Mouse (Mus musculus) erythroblast, embryonic 14.5 days (primary cell): ENCODE measurements around the gene Sgcb. TPM values are rescaled to one million over a fixed set of nuclear protein-coding genes. Genes with fewer than 3 reads are reported as not detected.

ENCODE experiments used
- H3K27me3 ChIP-seq: 2 replicates; pipeline ENCODE4 v1.6.1; 2012; ENCODE audit warnings: inconsistent platforms; ENCODE audit not compliant: control insufficient read depth
- H3K36me3 ChIP-seq: 2 replicates; pipeline ENCODE4 v1.6.1; 2012; ENCODE audit warnings: mild to moderate bottlenecking, inconsistent platforms; ENCODE audit not compliant: control insufficient read depth
- H3K4me1 ChIP-seq: 2 replicates; pipeline ENCODE4 v1.6.1; 2012; ENCODE audit warnings: inconsistent platforms; ENCODE audit not compliant: control insufficient read depth
- H3K4me3 ChIP-seq: replicated peaks from 2 replicates; pipeline ENCODE3; 2012; ENCODE audit warnings: moderate library complexity, mild to moderate bottlenecking, inconsistent platforms
- H3K9me3 ChIP-seq: 2 replicates; pipeline ENCODE4 v1.6.1; 2012; ENCODE audit warnings: low read length, inconsistent platforms, mixed read lengths; ENCODE audit not compliant: control insufficient read depth
- GATA1 ChIP-seq: IDR thresholded peaks from 2 replicates; pipeline ENCODE4 v1.6.1; 2012; ENCODE audit warnings: low read length, inconsistent platforms, mixed read lengths
- TAL1 ChIP-seq: IDR thresholded peaks from 3 replicates; pipeline ENCODE4 v1.6.1; 2012; ENCODE audit warnings: low read length, inconsistent platforms, mixed read lengths
- polyA plus RNA-seq: library from polyadenylated mRNA; stranded (reverse); fragments of >175 nt; gene quantifications from 2 replicates; pipeline ENCODE4 v1.2.3, GENCODE M21; 2012

Sgcb gene
- polyA plus RNA-seq, 1 experiment, result not detected

DNA sequence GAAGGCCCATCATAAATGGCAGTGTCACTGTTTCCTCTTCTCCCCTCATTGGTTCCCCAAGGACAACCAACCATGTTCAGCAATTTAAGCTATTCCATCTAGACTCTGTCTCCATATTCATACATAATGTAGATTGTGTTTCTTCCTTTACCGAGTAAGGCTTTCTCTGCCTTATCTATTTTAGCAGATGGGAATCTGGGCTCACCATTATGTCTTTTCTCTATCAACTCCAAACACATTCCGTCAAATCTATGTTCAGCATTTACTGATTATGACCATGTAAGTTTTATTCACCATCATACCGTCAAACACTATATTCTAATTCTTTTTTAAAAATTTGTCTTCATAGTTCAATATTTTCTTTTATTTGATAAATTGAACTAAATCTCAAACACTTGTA lies 6.5 kb downstream of the Sgcb start:
- Histone ChIP-seq H3K9me3 (no peaks in the 10 kb centered on the region), H3K4me3 (no peak overlapping the region), H3K4me1 (no peaks in the 10 kb centered on the region), H3K36me3 (no peaks in the 10 kb centered on the region), H3K27me3 (peaks cover 9% of the 10 kb centered on the region)
- TF ChIP-seq GATA1 (no peak), TAL1 (no peak)

DNA sequence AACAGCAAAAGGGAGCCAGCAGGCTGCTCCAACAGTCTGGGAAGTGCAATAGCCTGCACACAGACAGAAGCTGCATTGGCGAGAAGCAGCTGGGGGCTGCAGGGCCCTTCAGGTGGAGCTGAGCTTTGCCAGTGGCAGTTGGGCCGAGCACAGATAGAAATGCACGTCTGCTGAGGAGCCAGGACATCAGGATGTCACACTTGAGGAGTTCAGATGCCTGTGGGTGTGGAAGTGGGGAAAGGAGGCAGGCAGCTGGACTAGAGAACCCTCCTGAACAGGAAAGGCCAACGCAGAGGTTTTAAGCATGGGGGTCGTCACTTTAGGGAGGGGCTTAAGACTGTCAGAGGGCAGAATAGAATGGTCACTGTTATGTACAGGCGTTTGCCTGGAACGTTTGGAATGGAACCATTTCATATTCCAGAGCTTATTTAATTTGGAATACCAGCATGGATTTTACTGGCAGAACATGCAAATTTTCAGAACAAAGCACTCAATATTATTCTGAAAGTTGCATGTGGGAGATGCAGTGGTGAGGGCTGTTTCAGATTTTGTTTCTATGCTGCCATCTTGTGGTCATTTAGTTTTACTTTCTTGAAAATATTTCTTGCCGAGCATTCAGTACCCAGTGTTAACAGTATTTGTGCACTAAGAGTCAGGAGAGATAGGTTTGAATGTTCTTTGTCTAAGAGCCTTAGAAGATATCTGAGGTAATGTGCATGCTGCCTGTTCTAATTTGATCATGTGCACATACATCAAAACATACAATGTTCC lies 10.1 kb downstream of the Sgcb start:
- Histone ChIP-seq H3K4me3 (no peak overlapping the region), H3K9me3 (no peaks in the 10 kb centered on the region), H3K36me3 (no peaks in the 10 kb centered on the region), H3K4me1 (no peaks in the 10 kb centered on the region), H3K27me3 (no peaks in the 10 kb centered on the region)
- TF ChIP-seq GATA1, result no peak
- TF ChIP-seq TAL1, result no peak

DNA sequence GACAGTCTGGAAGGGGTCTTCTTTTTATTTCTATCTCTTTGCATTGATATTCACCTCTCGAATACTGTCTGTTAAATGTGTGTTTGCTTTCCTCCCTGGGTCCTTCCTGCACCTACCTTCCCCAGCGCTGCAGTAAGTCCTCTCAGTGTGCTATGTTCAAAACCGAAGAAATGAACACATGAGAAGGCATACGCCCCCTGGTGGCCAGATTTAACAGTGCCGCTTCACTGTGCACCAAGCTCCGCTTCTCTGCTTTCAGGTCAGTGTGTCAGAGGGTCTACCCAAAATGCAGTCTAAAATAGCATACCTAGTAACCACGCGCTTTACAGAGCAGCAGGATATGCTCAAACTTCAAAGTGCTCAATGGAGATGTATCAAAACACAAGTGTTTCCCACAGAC lies 14.4 kb downstream of the Sgcb start:
- no peaks in the 10 kb centered on the region for H3K27me3 ChIP-seq
- no peaks in the 10 kb centered on the region for H3K36me3 ChIP-seq
- H3K9me3 ChIP-seq, result no peaks in the 10 kb centered on the region
- no peaks in the 10 kb centered on the region for H3K4me1 ChIP-seq
- TF ChIP-seq TAL1 (no peak), GATA1 (no peak)
- no peak overlapping the region for H3K4me3 ChIP-seq

DNA sequence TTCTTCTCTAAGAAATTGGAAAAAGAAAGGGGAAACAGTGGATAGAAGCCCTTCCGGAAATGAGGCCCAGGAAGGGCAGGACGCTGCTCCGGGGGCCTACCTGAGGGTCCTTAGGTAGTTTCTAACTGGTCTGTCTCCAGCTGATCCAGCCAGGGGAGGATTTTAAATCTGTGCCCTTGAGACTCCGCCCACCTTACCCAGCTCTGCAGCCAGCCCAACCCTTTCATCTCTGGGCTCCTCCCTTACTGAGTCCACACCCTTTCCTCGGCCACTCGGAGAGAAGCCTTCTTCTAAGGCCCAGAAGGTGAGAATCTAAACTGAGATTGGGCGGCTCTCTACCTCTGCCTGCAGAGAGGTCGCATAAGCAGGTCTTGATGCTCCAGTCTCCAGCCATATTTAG lies 15.3 kb downstream of the Sgcb start, which contains the start of gene Lrrc66:
Lrrc66 (minus strand) TSS at position 236 of the 400 bp plus-strand sequence.
- Histone ChIP-seq H3K36me3 (no peaks in the 10 kb centered on the region), H3K4me3 (no peak within 1 kb of the TSS), H3K4me1 (no peaks in the 10 kb centered on the region), H3K9me3 (no peaks in the 10 kb centered on the region), H3K27me3 (no peaks in the 10 kb centered on the region)
- TF ChIP-seq TAL1, result no peak
- no peak for TF ChIP-seq GATA1

DNA sequence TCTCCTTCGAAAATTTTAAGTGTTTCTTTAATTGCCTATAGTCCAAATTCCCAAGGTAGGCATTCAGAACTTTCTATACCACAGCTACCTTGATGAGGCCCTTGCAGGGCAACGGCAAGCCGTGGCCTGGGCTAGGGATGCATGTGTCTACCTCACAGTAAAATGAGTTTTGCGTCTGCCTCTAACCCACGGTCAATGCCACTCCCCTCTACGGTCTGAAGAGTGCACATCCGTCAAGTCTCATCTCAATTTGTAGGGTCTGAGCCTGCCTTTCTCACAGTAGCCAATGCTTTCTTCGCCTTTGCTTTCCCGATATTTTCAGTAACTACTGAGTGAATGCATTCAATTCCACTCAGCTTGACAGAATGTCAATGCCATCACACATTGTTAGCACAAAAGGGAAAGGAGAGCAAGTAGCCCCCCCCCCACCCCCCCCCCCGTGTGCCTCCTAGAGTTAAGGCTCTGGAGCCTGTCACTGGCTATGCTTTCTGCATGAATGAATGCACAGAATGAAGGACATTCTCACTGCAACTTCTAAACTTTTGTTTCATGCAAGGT lies 16.5 kb downstream of the Sgcb start:
- H3K27me3 ChIP-seq, result no peaks in the 10 kb centered on the region
- TF ChIP-seq TAL1 (no peak), GATA1 (no peak)
- no peaks in the 10 kb centered on the region for H3K9me3 ChIP-seq
- no peak overlapping the region for H3K4me3 ChIP-seq
- no peaks in the 10 kb centered on the region for H3K4me1 ChIP-seq
- no peaks in the 10 kb centered on the region for H3K36me3 ChIP-seq

DNA sequence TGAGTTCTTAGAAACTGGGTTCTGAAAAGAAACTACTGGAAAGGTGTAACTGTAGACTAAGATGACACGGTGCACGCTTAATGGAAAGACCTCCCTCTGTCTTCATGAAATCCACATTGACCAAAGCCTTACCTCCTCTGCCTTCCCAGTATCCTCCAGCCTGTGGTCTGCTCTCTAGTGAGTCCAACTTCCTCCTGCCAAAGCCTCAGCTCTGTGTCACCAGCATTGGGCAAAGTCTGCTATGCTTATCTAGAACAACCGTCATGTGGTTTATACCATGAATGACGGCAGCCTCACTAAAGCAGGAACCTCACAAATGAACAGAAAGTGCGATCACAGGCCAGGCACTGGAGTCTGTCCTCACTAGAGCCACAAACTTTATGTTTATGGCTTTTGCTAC lies 17.4 kb downstream of the Sgcb start:
- Histone ChIP-seq H3K9me3 (no peaks in the 10 kb centered on the region), H3K27me3 (no peaks in the 10 kb centered on the region), H3K4me1 (no peaks in the 10 kb centered on the region), H3K36me3 (no peaks in the 10 kb centered on the region), H3K4me3 (no peak overlapping the region)
- TF ChIP-seq TAL1 (no peak), GATA1 (no peak)

DNA sequence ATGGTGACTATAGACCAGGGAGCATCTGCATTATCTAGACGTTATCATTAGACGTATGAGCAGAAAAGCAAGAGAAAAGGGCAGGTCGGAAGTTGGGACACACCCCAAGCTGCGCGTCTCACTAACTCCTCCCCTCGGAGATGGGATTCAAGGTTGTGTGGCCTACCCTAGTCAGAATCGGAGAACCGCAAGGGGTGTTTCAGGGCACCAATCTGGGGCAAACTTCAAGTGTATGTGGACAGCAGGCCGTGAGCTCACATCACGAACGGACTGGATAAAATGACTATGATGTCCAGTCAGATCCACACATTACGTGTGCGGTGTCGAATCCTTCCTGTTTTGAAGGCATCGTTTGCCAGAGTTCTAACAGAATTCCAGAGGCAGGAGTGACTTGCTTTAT lies 19.6 kb downstream of the Sgcb start:
- Histone ChIP-seq H3K9me3 (no peaks in the 10 kb centered on the region), H3K4me3 (no peak overlapping the region), H3K4me1 (no peaks in the 10 kb centered on the region), H3K36me3 (no peaks in the 10 kb centered on the region), H3K27me3 (no peaks in the 10 kb centered on the region)
- TF ChIP-seq TAL1 (no peak), GATA1 (no peak)

DNA sequence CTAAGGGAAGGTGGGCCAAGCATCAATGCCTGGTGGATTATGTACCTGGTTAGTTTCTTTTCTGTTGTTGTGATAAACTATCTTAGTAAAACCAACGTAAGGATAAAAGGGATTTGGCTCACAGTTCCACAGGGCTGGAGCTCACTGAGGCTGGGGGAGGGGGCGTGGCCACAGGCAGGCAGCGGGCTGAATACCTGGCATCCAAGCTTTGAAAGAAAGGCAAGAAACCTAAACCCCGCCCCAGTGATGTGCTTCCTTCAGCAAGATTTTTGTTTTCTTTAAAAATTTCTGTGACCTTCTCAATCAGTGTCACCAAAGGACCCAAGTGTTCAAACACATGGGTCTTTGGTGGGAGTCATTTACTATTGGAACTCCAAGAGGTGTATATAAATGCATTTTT lies 20.0 kb downstream of the Sgcb start:
- no peak overlapping the region for H3K4me3 ChIP-seq
- H3K4me1 ChIP-seq, result no peaks in the 10 kb centered on the region
- H3K27me3 ChIP-seq, result no peaks in the 10 kb centered on the region
- TF ChIP-seq GATA1 (no peak), TAL1 (no peak)
- H3K9me3 ChIP-seq, result no peaks in the 10 kb centered on the region
- H3K36me3 ChIP-seq, result no peaks in the 10 kb centered on the region

DNA sequence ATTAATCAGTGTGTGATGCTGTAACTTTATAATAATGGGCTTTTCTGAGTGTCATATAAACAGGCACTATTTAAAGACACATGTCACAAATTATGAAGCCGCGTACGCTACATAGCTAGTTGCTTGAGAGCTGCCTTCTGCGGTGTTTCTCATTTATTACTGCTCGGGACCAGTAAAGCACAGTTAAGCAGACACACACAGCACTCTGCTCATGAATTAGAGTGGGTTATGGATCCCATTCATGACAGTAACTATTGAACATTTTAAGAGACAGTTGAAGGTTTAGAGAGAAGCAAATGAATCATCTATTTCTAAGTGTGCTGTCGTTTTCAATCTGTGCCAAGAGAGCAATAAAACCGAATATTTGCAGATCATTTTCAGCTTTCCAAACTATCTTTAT lies 20.7 kb downstream of the Sgcb start:
- H3K9me3 ChIP-seq, result no peaks in the 10 kb centered on the region
- H3K36me3 ChIP-seq, result no peaks in the 10 kb centered on the region

DNA sequence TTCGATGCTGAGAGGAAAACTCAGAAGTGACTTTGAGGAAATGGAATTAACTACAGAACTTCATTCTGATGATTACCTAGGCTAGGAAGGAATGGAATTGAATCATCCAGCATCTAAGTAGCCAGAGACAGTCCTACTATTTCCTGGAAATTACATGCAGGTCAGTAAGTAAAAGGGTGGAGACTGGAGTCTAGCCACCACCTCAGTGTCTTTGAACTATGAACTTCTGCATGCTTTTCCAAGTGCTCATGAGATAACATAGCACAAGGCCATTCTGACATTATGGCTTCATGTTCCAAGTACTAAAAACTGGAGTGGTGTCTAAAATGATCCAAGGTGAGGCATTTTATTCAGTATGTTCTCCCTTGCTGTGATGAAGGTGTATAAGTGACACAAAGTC lies 22.1 kb downstream of the Sgcb start:
- Histone ChIP-seq H3K9me3 (no peaks in the 10 kb centered on the region), H3K4me3 (no peak overlapping the region), H3K27me3 (no peaks in the 10 kb centered on the region), H3K36me3 (no peaks in the 10 kb centered on the region), H3K4me1 (no peaks in the 10 kb centered on the region)
- TF ChIP-seq TAL1, result no peak
- no peak for TF ChIP-seq GATA1

More for the DNA sequence above, 20.7 kb downstream of the Sgcb start:
- Histone ChIP-seq H3K4me1 (no peaks in the 10 kb centered on the region), H3K4me3 (no peak overlapping the region), H3K27me3 (no peaks in the 10 kb centered on the region)
- TF ChIP-seq TAL1 (no peak), GATA1 (no peak)
